Mouse (Mus musculus) adrenal gland, adult 8-10 months (tissue): ENCODE results near the gene Pilrb1. TPM values are rescaled to one million over a fixed set of nuclear protein-coding genes. Genes with fewer than 3 reads are reported as not detected.
"Not testable (repeated sequence)": the region's sequence is repeated elsewhere in the genome, so short reads cannot be mapped to it uniquely, and the experiment has no call there.

Experiments used
- DNase-seq: peaks from one replicate; pipeline ENCODE4 v3.0.0; 2022
- total RNA-seq, 4 experiments: library from RNA; stranded (reverse); gene quantifications; 2 replicates each; pipeline ENCODE4 v1.2.4; 2022

The Pilrb1 gene
- 1 to 10 TPM; 1.2 to 3.7 (median 1.9) TPM for total RNA-seq

DNA sequence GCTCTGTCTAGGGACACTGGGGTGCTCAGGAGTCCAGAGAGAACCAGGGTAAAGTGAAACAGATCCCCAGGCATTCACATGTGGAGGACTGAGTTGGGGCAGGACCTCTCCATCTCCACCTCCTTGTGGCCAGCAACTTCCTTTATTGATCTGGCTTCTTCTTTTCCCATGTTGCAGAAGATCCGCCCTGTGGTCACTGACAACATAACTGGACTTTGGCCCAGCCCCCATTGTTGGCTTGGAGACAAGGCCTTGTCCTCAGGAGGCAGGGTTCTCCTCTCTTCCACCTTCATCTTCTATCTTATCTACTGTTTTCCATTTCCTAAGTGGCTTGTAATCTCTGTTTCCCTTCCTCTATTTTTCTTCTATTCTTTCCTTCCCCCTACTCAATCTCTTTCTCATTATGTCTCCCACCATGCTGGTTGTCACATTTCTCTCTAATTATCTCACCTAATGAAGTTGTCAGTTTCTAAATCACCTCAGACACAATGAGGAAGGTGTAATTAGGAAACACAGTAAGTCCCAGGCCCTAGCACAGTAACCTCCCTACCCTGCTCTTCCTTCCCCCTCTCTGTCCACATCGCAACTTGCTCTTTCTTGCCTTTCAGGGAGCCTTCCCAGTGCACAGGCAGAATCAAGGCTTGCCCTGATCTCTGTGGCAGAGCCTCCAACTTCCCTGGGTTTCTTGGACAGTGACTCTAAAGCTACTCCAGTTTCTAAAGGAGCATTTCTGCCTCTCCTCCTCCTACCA, at the start of gene Pilrb1:
Gene Pilrb1 (minus strand): TSS at position 147 of the 751 bp plus-strand sequence.
- DNase-seq = not testable (repeated sequence)

- DNase-seq = no peak
Observed at GRCm38 (mm10) chr5:137897812-137898211, 39.9 kb upstream of the Pilrb1 start.

DNA sequence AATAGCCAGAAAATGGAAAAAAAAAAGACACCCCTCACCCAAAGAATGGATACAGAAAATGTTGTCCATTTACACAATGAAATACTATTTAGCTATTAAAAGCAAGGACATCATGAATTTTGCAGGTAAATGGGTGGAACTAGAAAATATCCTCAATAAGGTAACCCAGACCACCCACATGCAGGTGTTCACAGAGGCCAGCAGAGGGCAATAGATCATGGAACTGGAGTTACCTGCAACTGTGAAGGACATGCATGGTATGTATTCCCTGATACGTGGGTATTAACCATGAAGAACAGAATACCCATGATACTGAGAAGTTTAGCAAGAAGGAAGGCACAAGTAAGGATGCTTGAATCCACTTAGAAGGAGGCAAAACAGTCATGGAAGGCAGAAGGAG, 35.0 kb upstream of the Pilrb1 start:
- no peak for DNase-seq

DNA sequence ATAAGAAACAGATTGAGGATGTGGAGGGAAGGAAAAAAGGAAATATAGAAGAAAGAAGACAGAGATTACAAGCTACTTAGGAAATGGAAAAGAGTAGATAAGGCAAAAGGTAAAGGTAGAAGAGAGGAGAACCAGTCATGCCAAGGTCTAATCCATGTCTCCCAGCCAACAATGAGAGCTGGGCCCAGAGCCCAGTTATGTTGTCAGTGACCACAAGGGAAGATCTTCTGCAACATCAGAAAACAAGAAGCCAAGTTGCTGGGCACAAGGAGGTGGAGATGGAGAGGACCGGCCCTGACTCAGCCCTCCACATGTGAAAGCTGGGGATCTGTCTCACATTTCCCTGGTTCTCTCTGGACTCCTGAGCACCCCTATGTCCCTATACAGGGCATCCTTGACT, 29.8 kb upstream of the Pilrb1 start:
- no peak for DNase-seq

DNA sequence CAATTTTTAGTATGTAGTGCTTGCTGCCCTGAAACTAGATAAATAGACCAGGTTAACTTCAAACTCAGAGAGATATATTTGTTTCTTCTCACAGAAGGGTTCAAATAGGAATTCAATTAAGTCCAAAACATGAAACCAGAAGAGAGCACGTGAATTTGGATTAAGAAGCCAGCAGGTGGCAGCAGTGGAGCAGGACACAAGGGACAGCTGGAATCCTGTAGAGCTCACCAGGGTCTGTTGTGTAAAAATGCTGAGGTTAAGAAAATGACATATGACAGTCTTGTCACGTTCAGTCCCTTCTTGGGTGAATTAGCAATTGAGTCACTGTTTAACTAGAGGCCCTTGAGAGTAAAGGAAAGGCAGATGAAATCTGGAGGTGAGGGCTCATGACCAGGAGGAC, 28.0 kb upstream of the Pilrb1 start:
- DNase-seq = peak; percentile 19

DNA sequence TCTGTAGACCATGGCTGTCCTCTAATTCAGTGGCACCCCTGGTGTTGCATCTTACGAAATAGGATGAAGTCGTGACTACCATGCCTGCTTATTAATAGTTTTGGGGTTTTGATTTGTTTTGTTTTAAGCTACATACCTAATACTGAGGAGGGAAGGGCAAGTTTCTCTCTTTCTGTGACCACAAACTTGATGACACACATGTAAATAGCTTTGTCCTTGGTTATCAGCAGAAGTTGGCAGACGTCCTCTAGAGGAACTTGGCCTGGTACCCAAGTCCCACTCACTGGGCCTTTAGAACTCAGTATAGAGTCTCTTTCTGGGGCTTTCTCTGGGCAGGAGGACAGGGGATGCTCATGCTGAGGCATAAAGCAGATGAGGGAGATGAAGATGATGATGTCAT, 25.4 kb upstream of the Pilrb1 start:
- DNase-seq = peak; percentile 13

DNA sequence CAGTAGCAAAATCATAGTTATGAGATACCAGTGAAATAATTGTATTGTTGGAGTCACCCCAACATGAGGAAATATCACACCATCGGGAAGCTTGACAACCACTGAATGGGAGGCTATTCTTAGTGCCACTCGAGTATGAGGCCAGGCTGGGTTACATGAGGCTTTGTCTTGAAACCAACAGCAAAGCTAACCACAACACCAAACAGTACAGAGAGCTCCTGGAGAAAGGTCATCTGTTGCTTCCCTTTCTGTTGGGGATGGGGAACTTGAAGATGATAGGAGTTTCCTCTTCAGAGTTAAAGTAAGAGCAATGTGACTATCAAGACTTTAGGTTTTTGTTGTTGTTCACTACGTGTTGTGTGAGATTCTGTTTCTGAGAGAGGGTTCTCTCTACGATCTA, 25.0 kb upstream of the Pilrb1 start:
- no peak for DNase-seq

DNA sequence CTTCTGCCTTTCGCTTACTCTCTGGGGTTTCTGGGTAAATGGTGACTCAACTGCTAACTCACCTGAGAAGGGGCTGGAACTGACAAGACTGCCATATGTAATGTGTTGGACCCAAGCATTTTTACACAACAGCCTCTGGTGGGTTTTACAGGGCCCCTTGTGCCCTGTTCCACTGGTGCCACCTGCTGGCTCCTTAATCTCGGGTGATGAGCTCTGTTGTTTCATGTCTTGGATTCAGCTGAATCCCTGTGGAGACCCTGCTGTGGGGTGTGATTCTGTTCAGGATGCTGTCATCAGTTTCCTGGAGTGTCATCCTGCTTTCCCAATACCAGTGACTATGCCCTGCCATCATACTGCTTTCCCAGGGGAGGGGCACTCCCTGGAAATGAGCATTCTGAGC, 20.0 kb upstream of the Pilrb1 start:
- no peak for DNase-seq

DNA sequence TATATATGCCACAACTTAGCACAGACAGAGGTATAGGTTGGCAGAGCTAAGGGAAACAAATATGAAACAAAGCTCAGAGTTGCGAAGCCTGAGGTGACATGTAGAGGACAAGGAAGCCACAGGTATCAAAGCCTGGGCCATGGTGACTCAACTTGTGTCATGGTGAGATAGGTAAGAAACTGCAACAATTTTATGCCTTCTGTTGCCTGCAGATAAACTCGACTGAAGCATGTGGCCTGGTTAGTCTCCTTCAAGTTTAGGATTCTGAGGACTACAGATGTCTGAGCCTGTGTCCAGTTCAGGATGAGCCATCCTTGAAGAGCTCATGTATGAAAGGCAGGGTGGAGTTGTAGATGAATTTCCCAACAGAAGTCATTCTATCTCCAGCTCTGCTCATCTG, 17.1 kb upstream of the Pilrb1 start:
- DNase-seq = no peak

DNA sequence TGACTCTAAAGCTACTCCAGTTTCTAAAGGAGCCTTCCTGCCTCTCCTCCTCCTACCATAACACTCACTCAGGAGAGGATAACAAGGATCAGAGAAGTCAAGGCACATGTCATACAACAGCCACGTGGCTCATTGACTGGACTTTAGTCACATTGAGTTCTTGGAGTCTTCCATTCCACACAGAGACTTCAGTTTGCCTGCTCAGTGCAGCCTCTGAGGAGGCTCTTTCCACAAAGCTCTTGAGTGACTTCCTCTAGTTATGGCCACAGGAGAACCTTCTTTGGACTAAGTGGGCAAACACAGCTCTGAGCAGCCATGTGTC, 14.4 kb upstream of the Pilrb1 start:
- not testable (repeated sequence) for DNase-seq

- DNase-seq = not testable (repeated sequence)
Observed at GRCm38 (mm10) chr5:137871644-137872380, 13.9 kb upstream of the Pilrb1 start, which contains the start of gene Pilrb2. Gene Pilrb2 (minus strand): TSS chr5:137871815.

- DNase-seq = not testable (repeated sequence)
Observed at GRCm38 (mm10) chr5:137868600-137868999, 10.7 kb upstream of the Pilrb1 start.

DNA sequence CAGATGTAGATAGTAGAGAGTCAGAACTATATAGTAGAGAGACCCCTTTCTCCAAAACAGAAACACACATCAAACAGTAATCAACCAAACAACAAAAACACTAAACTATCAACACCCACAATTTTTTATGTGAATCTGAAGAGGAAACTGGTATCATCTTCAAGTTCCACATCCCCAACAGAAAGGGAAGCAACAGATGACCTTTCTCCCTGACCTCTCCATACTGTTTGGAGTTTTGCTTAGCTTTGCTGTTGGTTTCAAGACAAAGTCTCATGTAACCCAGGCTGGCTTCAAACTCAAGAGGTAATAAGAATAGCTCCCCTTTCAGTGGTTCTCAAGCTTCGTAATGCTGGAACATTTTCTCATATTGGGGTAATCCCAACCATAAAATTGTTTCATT, 6.1 kb upstream of the Pilrb1 start:
- DNase-seq = not testable (repeated sequence)

DNA sequence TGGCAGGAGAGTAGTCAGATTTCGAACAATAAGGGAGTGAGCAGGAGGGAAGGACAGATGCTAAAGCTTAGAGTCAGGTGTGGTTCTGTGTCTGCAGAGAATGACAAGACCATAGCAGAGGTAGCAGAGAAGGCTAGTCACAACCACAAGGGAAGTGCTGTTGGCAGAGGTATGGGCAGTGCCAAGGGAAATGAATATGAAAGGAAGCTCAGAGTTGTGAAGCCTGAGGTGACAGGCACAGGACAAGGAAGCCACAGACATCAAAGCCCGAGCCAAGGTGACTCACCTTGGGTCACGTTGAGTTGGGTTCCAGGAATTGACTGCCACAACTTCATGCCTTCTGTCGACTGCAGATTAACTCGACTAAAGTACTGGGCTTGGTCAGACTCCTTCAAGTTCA, 1.0 kb downstream of the Pilrb1 start:
- not testable (repeated sequence) for DNase-seq

DNA sequence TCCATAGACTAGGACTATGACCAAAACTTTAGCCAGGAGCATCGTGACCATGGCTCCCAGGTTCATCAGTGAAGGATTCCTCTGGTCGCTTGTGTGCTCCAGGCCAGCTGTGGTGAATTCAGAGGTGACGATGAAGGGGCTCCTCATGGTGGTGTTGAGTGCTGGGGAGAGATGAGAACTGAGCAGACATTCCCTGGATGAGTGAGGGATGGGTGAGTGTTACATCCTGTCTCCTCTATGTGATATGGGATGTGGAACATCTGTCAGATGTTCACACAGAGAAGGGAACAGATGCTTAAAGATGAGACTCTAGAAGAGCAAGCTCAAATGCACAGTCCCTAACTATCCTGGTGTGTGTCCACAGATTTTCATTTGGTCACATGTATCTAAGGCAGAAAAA, 3.0 kb downstream of the Pilrb1 start:
- DNase-seq = not testable (repeated sequence)

DNA sequence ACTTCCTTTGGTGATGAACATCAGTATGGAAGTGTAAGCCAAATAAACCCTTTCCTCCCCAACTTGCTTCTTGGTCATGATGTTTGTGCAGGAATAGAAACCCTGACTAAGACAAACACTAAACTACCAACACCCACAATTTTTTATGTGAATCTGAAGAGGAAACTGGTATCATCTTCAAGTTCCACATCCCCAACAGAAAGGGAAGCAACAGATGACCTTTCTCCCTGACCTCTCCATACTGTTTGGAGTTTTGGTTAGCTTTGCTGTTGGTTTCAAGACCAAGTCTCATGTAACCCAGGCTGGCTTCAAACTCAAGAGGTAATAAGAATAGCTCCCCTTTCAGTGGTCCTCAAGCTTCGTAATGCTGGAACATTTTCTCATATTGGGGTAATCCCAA, 7.6 kb downstream of the Pilrb1 start:
- DNase-seq = not testable (repeated sequence)

DNA sequence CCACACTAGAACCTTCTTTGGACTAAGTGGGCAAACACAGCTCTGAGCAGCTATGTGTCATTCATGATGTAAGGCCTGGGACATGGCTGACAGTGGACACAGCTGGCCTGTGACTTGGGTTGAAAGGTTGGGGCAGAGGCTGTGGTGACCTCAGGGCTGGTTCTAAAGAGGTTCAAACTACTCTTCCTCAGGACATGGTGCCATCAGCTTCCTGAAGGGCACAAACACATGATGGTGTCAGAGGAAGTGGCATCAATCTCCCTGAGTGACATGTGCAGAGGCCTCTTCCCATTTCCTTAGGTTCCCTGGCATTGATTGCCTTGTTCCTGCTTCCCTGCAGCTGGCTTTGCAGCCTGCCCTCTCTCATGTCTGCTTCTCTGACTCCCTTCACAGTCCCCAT, 20.8 kb downstream of the Pilrb1 start:
- DNase-seq = not testable (repeated sequence)

DNA sequence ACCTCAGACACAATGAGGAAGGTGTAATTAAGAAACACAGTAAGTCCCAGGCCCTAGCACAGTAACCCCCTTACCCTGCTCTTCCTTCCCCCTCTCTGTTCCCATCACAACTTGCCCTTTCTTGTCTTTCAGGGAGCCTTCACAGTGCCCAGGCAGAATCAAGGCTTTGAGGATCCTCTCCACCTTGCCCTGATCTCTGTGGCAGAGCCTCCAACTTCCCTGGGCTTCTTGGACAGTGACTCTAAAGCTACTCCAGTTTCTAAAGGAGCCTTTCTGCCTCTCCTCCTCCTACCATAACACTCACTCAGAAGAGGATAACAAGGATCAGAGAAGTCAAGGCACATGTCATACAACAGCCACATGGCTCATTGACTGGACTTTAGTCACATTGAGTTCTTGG, 21.3 kb downstream of the Pilrb1 start:
- no peak for DNase-seq

DNA sequence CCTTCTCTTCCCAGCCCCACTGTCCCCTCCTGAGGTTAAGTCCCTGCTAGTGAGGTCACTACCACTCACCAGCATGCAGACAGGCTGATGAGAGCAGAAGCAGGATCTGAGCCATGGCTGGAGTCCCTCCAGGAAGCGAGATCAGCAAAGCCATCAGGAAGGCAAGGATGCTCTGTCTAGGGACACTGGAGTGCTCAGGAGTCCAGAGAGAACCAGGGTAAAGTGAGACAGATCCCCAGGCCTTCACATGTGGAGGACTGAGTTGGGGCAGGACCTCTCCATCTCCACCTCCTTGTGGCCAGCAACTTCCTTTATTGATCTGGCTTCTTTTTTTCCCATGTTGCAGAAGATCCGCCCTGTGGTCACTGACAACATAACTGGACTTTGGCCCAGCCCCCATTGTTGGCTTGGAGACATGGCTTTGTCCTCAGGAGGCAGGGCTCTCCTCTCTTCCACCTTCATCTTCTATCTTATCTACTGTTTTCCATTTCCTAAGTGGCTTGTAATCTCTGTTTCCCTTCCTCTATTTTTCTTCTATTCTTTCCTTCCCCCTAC, 21.9 kb downstream of the Pilrb1 start, which contains the start of gene Pilra:
Gene Pilra (minus strand): TSS at position 316 of the 555 bp plus-strand sequence.
- DNase-seq = not testable (repeated sequence)

DNA sequence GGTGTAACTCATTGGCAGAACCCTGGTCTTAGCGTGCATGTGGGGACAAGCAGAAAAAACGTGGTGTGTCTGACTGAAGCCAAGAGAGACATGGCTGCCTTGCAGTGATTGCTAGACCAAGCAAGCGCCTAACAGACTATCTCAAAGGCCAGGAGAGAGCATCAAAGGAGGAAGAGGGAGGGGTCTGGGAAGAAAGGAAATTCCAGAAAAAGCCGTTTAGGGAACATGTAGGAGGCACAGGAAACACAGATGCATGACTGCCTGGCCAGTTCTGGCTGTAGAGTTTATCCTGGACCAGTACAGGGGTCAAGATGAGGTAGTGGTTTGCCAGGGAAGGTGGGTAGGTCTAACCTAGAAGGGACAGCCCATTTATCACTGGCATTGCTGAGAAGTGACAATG, 24.4 kb downstream of the Pilrb1 start:
- DNase-seq = no peak

DNA sequence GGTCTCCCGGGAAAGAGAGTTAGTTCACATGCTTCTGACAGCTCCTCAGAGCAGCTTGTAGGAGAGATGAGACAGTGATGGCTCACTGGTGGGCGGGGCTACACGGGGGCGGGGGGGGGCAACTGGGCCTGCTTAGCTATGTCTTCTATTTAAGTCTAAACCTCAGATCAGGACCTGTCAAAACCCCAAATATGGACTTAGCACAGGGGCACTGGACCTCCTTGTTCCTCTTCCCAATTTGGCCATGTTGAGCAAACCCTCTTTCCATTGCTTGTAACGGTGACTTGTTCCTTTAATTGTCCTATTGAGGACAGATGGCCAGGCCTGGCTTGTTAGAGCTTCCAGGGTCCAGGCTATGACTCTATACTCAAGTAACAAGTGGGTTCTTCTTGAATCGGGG, 26.4 kb downstream of the Pilrb1 start:
- no peak for DNase-seq

DNA sequence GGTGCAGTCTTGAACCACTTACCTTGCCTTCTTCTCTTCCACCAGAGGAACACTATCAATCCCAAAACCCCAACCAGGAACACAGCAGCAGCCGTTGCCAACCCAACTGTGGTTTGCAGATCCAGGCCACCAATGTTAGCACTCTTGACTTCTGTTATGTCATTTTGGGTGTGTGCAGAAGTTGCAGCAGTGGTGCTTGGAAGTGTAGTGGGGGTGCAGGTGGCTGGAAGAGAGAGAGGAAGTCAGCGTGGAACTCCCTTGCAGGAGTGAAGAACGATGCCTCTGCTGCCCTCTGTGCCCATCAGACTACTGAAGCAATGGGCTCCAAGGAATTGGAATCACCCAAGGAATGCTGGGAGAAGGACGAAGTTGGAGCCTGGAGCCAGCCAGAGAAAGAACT, 26.8 kb downstream of the Pilrb1 start:
- no peak for DNase-seq

- DNase-seq = no peak
Observed at GRCm38 (mm10) chr5:137830238-137830637, 27.7 kb downstream of the Pilrb1 start.

DNA sequence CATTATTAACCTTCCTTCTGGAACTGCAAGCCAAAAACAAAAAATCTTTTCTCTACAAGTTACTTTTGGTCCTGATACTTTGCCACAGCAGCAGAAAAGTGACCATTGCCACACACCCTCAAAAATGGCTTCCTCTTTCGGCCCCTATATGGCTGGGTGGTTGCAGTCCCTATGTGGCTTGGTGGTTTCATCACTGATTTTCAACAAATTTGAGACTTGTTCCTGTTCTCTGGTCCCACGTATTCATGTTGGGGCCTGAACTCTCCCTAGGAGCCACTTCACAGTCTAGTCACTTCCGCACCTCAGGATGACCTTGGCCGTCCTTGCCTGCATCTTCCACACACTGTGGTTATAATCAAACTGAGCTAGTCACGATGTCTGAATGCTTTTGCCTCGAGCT, 29.2 kb downstream of the Pilrb1 start:
- DNase-seq = no peak
